Mouse (Mus musculus): Measurements from ENCODE around the gene Arhgef28.

- TF ChIP-seq GATA1 (IDR thresholded peaks at IDR 0.05; ENCODE audit: borderline replicate concordance, low read length) (no peak), FLI1 (IDR thresholded peaks at IDR 0.05; ENCODE audit: low read length) (no peak)
These were observed 267.5 kb downstream of the Arhgef28 start for GRCm38 (mm10) chr13:97938596-97939297.

Measured in megakaryocyte, embryonic 14.5 days (primary cell).